Mouse (Mus musculus): ENCODE measurements around the gene Plekha6. TPM values are rescaled to one million over a fixed set of nuclear protein-coding genes. Genes with fewer than 3 reads are reported as not detected.

Plekha6 gene
- total and polyA plus RNA-seq, 2 experiments from 2014 or later = 11.9 to 49.3 TPM

- TF ChIP-seq CTCF (IDR thresholded peaks at IDR 0.05) = no peak
- DNase-seq (ENCODE audit: low spot score) (peak; percentile 51), ATAC-seq (ENCODE audit: low FRiP score) (no peak)
- Histone ChIP-seq H3K27me3 (ENCODE audit: insufficient read depth, low read length) (no peaks in the 10 kb centered on the region), H3K9ac (replicated peaks; ENCODE audit: low read length, poor library complexity, severe bottlenecking) (no peak overlapping the region), H3K4me1 (ENCODE audit: insufficient read depth, low read length) (no peaks in the 10 kb centered on the region), H3K36me3 (ENCODE audit: insufficient read depth, low read length) (no peaks in the 10 kb centered on the region), H3K4me3 (ENCODE audit: low read depth, low read length) (no peak overlapping the region), H3K4me2 (ENCODE audit: low read depth, low read length, poor library complexity, severe bottlenecking) (no peak overlapping the region), H3K27ac (ENCODE audit: low read depth, low read length) (no peak overlapping the region), H3K9me3 (ENCODE audit: low read length) (no peaks in the 10 kb centered on the region)
- WGBS = 60% methylated on average over 3 of the region's 3 CpGs
Observed at GRCm38 (mm10) chr1:133215360-133215700, 51.3 kb downstream of the Plekha6 start.

- Histone ChIP-seq H3K27me3 (ENCODE audit: insufficient read depth, low read length) (no peaks in the 10 kb centered on the region), H3K27ac (ENCODE audit: low read depth, low read length) (no peak overlapping the region), H3K4me3 (ENCODE audit: low read depth, low read length) (no peak overlapping the region), H3K9ac (replicated peaks; ENCODE audit: low read length, poor library complexity, severe bottlenecking) (no peak overlapping the region), H3K36me3 (ENCODE audit: insufficient read depth, low read length) (no peaks in the 10 kb centered on the region), H3K4me1 (ENCODE audit: insufficient read depth, low read length) (no peaks in the 10 kb centered on the region), H3K4me2 (ENCODE audit: low read depth, low read length, poor library complexity, severe bottlenecking) (no peak overlapping the region), H3K9me3 (ENCODE audit: low read length) (no peaks in the 10 kb centered on the region)
- WGBS = 78% methylated on average over 10 of the region's 10 CpGs
- TF ChIP-seq CTCF (IDR thresholded peaks at IDR 0.05) = no peak
- no peak for DNase-seq (ENCODE audit: low spot score)
- no peak for ATAC-seq (ENCODE audit: low FRiP score)
Observed at GRCm38 (mm10) chr1:133215753-133216152, 51.7 kb downstream of the Plekha6 start.

GRCm38 (mm10) chr1:133217031-133217430 lies 53.0 kb downstream of the Plekha6 start:
- no peak overlapping the region for H3K4me2 ChIP-seq (ENCODE audit: low read depth, low read length, poor library complexity, severe bottlenecking)
- H3K9ac ChIP-seq (replicated peaks; ENCODE audit: low read length, poor library complexity, severe bottlenecking) = no peak overlapping the region
- H3K4me1 ChIP-seq (ENCODE audit: insufficient read depth, low read length) = no peaks in the 10 kb centered on the region
- H3K27me3 ChIP-seq (ENCODE audit: insufficient read depth, low read length) = no peaks in the 10 kb centered on the region
- no peak overlapping the region for H3K4me3 ChIP-seq (ENCODE audit: low read depth, low read length)
- DNase-seq (ENCODE audit: low spot score) (peak; percentile 78), ATAC-seq (ENCODE audit: low FRiP score) (no peak)
- TF ChIP-seq CTCF (IDR thresholded peaks at IDR 0.05) = no peak
- no peaks in the 10 kb centered on the region for H3K9me3 ChIP-seq (ENCODE audit: low read length)
- H3K27ac ChIP-seq (ENCODE audit: low read depth, low read length) = no peak overlapping the region
- WGBS = 22% methylated on average over 5 of the region's 5 CpGs
- H3K36me3 ChIP-seq (ENCODE audit: insufficient read depth, low read length) = no peaks in the 10 kb centered on the region

GRCm38 (mm10) chr1:133219106-133219505 lies 55.1 kb downstream of the Plekha6 start:
- no peak overlapping the region for H3K27ac ChIP-seq (ENCODE audit: low read depth, low read length)
- 0 out of 2 replicates have a peak, but pooled peaks cover 2% of the 10 kb centered on the region for H3K4me1 ChIP-seq (ENCODE audit: insufficient read depth, low read length)
- H3K9me3 ChIP-seq (ENCODE audit: low read length) = no peaks in the 10 kb centered on the region
- H3K36me3 ChIP-seq (ENCODE audit: insufficient read depth, low read length) = no peaks in the 10 kb centered on the region
- H3K27me3 ChIP-seq (ENCODE audit: insufficient read depth, low read length) = no peaks in the 10 kb centered on the region
- no peak for DNase-seq (ENCODE audit: low spot score)
- H3K4me2 ChIP-seq (ENCODE audit: low read depth, low read length, poor library complexity, severe bottlenecking) = no peak overlapping the region
- WGBS = 75% methylated on average over 1 of the region's 1 CpGs
- H3K9ac ChIP-seq (replicated peaks; ENCODE audit: low read length, poor library complexity, severe bottlenecking) = no peak overlapping the region
- no peak for ATAC-seq (ENCODE audit: low FRiP score)
- H3K4me3 ChIP-seq (ENCODE audit: low read depth, low read length) = no peak overlapping the region
- no peak for TF ChIP-seq CTCF (IDR thresholded peaks at IDR 0.05)

- no peak for ATAC-seq (ENCODE audit: low FRiP score)
- DNase-seq (ENCODE audit: low spot score) = no peak
- no peak overlapping the region for H3K27ac ChIP-seq (ENCODE audit: low read depth, low read length)
- H3K4me3 ChIP-seq (ENCODE audit: low read depth, low read length) = no peak overlapping the region
- no peaks in the 10 kb centered on the region for H3K27me3 ChIP-seq (ENCODE audit: insufficient read depth, low read length)
- H3K36me3 ChIP-seq (ENCODE audit: insufficient read depth, low read length) = no peaks in the 10 kb centered on the region
- H3K4me1 ChIP-seq (ENCODE audit: insufficient read depth, low read length) = 0 out of 2 replicates have a peak, but pooled peaks cover 6% of the 10 kb centered on the region
- no peaks in the 10 kb centered on the region for H3K9me3 ChIP-seq (ENCODE audit: low read length)
- no peak overlapping the region for H3K9ac ChIP-seq (replicated peaks; ENCODE audit: low read length, poor library complexity, severe bottlenecking)
- TF ChIP-seq CTCF (IDR thresholded peaks at IDR 0.05) = no peak
- no peak overlapping the region for H3K4me2 ChIP-seq (ENCODE audit: low read depth, low read length, poor library complexity, severe bottlenecking)
- WGBS = 81% methylated on average over 3 of the region's 3 CpGs
Observed at GRCm38 (mm10) chr1:133221459-133221858, 57.4 kb downstream of the Plekha6 start.

- DNase-seq (ENCODE audit: low spot score) = no peak
- H3K27me3 ChIP-seq (ENCODE audit: insufficient read depth, low read length) = no peaks in the 10 kb centered on the region
- no peak for TF ChIP-seq CTCF (IDR thresholded peaks at IDR 0.05)
- H3K27ac ChIP-seq (ENCODE audit: low read depth, low read length) = peak overlapping the region; percentile 12; the same call in 1 of the 2 replicates
- no peak overlapping the region for H3K4me2 ChIP-seq (ENCODE audit: low read depth, low read length, poor library complexity, severe bottlenecking)
- H3K9ac ChIP-seq (replicated peaks; ENCODE audit: low read length, poor library complexity, severe bottlenecking) = no peak overlapping the region
- H3K9me3 ChIP-seq (ENCODE audit: low read length) = no peaks in the 10 kb centered on the region
- H3K4me1 ChIP-seq (ENCODE audit: insufficient read depth, low read length) = peaks cover 13% of the 10 kb centered on the region; the same call in 1 of the 2 replicates
- no peak for ATAC-seq (ENCODE audit: low FRiP score)
- WGBS = 39% methylated on average over 6 of the region's 6 CpGs
- H3K4me3 ChIP-seq (ENCODE audit: low read depth, low read length) = no peak overlapping the region
- no peaks in the 10 kb centered on the region for H3K36me3 ChIP-seq (ENCODE audit: insufficient read depth, low read length)
Observed at GRCm38 (mm10) chr1:133222445-133222995, 58.5 kb downstream of the Plekha6 start.

All from midbrain, postnatal 0 days (tissue).